Mouse (Mus musculus) B cell, adult 2 months (primary cell): ENCODE results near the gene Esrp2.

Experiments
- DNase-seq, 2 experiments: peaks; one replicate each; pipeline ENCODE4 v3.0.0; 2022

Gene Esrp2

DNA sequence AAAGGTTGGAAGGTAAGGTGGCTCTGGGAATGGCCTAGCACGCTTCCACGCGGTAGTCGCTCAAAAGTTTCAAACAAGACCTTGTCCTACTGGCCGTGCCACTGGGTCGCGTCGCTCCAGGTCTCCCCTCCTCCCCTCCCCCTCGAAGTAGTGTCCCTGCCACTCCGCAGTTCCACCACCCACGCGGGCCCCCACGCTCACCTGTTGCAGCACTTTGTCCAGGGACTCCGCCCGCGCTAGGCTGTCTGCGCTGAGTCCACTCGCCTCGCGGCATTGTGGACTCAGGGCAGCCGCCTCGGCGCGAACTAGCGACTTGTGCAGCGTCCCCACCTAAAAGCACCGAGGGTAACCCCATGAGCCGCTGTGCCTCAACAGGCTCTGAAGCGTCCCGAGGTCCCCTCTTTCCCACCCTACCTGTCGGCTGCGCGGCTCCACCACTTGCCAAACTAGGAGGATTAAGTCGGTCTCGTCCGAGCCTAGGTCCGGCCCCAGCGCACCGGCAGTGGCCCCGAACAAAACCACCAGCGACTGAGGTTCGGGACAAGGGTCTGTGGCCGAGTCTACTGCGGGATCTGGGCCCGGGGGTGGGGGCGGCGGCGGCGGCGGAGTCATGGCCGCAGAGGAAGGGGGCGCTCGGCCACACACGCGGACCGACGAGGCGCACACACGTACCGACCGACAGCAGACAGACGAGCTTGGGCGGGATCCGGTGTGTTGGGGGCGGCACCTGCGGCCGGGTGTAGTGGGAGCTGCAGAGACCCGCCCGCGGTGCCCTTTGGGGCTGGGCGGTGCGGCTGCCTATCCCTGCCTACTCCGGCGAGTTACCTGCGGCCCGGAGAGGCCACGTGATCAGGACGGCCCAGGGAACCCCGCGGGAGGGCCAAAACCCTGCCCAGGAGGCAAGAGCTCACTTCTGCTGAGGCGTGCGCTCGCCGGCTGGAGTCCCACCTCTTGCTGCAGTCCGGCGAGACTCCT is at the start of gene Esrp2:
Gene Esrp2 (minus strand): TSS at position 819 of the 975 bp plus-strand sequence.
- DNase-seq = peak; percentile 54 to 62

DNA sequence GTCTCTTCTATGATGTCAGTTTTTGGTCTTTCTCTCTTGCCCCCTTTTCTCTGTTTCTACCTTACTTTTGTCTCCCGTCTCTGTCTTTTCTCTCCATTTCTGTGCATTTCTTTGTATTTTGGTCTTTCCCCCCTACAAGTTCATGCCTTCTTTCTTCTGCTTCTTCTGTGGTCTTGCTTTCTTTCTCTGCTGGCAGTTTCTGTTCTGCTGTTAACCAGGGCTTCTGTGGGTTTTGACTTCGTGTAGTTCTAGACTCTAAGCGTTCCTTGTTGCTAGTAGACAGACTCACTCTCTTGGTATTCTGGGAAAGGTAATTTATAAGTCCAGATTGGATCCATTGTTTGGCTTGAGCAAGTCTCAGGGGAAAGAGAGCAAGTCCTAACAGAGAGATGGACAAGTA is 49.6 kb upstream of the Esrp2 start:
- DNase-seq = no peak

DNA sequence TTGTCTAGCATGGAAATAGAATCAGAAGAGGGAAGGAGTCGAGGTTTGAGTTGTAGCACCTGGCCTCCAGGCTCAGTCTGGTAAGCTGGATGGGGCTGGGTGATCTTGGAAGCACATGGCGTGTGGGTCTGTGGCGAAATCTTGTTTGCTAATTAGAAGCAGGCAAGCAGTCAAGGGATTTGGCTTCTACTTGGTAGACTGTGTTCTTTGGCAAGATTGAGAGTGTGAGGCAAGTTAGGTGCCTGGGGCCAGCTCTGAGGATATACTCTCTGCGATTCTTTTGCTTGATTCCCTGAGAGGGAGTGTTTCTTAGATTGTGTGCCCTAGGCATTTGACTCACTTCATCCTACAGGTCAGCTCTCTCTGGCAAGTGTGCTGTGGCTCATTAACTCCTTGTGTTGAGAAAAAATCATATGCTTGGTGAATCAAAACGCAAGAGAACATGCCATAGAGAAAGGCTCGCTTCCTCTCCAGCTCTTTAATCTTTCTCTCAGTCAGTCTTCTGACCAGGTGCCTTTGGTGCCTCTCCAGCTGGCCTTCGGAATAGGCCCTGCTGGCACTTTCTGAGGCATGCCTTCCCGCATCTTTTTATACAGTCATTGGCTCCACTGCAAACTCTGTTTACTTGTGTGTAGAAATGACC is 49.0 kb upstream of the Esrp2 start:
- DNase-seq = no peak

DNA sequence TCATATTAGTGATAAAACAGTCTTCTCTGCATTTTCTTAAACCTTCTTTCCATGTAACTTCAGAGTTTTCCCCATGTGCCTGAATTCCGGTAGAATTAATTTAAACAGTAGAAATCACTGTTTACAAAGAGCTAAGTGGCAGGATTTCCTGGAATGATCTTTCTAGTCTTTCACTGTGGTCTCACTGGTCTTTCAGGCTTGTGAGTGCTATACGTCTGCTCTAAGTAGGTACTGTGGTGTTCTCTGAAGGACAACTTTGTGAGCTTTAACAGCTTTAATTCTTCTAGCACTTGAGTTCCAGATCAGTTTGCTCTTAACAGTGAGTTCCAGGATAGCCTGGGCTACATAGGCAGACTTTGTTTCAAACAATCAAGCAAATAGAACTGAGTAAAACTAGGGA is 41.7 kb upstream of the Esrp2 start:
- no peak for DNase-seq

DNA sequence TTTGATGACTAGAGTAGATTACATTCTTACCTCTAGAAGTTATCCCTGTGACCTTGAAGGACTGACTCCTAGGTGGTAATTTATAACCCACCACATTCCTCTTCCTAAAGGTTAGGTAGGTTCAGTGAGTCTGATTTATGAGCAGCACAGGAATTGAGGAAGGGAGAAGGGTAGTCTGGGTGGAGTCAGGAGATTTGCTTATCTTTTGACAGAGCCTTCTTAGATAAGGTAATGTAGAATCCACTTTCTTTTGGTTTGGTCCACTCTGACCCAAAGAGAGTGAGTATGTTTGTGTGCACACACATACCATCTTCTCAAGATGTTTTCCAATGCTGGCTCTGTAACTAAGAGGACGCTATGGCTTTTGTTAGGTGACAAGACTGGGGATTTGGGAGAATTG is 40.8 kb upstream of the Esrp2 start:
- DNase-seq = no peak

DNA sequence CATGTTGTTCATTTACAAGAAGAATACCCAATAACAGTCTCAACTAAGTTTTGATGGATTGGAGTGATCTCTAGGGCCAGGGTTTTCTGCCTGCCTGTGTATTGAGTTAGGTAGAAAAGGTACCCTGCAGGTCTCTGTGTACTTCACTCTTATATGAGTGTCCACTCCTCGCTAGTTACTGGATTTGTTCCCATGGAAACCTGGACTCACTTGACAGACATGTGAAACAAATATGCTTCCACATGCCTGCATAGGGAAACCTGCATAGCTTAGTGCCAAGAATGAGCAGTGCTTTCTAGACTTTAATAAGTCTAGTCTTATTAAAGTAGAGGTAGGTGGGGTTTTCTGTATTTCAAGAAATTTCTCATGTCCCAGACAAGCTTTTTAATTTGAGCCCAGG is 40.1 kb upstream of the Esrp2 start:
- no peak for DNase-seq

DNA sequence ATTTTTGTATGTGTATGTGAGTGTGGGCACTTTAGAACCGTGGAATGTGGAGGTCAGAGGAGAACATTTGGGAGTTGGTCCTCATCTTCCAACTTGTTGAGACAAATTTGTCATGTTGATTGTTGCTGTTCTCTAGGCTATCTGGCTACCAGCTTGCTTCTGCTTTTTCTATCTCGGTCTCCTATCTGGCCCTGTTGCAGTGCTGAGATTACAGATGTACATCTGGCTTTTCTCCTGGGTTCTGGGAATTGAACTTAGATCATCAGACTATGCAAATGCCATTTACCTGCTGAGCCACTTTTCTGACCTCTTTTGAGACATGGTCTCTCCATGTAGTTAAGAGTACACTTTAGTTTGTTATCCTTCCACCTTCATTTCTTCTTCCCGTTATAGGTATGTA is 36.8 kb upstream of the Esrp2 start:
- no peak for DNase-seq

DNA sequence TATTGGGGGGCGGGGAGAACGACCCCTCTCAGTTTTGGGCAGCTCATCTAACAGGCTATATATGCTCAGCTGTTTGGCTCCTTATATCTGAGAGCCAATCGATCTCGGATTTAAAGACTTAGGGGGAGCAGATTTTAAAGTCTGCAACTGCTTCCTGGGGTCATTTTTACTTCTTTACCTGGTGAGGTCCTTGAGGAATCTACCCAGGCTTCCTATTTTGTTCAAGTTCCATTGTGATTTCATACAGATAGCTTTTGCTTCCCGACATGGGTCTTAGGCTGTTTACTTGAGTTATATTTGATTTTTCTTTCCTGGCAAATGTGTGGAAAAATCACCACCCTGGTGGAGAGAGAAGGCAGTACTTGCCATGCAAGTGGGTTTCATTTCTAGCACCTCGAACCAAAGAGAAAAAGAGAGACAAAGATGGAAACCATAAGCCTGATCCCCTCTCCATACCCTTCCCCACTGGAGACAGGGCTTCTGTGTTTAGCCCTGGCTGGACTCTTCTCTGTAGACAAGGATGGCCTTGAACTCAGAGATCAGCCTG is 33.2 kb upstream of the Esrp2 start:
- DNase-seq = peak in 1 of 2 experiments; percentile 11

DNA sequence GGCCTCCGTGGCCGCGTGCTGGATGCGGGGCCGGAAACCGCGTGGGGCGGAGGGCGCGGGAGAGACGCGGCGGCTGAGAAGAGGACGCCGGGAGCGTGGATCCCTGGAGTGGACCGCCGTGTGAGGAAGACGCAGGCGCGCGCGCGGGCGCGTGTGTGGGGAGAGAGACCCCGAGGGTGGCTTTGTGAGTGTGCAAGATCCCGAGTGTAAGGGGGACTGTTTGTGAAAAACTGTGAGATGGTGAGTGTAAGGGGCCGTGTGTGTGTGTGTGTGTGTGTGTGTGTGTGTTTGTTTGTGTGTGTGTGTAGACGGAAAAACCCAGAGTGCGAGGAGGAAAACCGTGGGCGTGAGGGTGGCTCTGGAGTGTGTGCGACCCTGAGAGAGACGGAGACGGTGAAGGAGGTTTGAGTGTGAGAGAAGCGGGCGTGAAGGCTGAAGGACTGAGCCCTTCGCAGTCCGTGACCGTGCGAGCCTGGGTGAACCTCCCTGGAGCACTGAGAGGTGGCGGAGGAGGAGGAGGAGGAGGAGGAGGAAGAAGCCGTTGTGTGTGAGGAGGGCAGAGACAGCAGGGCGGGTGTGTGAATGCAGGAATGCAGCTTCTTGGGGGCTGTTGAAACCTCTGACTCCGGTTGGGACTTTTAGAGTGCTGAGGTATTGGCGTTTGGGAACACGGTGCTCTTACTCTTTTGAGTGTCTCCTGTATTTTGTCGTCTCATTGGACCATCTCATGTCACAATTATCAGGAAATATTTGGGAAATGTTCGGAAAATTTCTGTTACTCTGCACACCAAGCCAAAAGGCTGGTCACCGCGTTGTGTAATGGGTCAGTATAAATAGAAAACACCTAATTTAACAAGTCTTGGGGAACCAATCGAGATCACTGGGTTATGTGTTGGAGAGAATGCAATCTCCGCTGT is 32.5 kb upstream of the Esrp2 start:
- DNase-seq = no peak

DNA sequence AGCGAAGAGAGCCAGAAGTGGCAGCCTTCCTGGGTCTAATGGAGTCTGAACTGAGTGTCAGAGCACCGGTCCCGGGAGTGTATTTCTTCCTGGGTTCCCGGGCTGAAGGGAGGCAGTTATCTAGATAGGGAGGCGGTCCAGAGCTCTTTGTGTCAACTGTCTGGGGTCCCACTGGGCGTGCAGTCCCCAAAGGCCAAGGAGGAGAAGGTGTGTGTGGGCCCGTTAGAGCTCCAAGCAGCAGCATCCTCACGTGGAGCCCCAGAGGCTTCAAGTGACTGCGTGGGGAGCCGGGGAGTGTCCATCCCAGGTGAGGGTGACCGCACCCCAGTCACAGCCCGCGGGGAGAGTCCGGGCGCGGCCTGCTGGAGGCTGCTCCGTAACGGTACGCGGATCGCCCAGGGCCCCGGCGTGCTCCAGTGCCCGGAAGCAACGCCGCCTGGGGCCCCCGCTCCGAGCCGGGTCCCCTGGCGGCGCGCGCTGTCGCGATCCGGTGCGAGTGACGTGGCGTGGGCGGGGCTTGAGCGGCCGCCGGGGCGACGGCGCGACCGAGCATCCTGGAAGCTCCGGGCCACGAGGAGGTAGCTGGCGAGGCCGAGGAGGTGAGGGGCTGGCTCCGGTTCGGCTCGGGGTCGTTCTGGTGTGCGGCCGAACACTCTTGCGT is 31.7 kb upstream of the Esrp2 start, which contains the start of gene Slc7a6:
Gene Slc7a6 (plus strand): TSS at position 502 of the 661 bp plus-strand sequence.
- DNase-seq = peak; percentile 93 to 95

DNA sequence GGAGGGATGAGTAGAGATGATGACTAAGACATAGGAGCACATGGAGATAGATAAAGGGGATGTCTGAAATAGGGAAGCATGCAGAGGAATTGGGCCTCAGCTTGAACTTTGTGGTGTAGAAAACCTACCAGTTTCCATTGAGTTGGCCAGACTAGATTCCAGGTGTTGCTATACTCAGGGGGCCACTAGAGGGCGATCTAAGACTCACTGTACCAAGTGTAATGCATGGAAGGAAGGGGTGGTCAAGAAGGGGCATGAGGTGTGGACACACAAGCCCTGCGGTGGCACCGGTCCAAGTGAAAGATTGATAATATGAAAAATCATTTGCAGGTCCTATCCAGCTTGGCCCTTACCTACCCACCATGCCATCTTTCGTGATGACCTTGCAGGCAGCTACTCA is 28.7 kb upstream of the Esrp2 start:
- DNase-seq = peak; percentile 83 to 86

DNA sequence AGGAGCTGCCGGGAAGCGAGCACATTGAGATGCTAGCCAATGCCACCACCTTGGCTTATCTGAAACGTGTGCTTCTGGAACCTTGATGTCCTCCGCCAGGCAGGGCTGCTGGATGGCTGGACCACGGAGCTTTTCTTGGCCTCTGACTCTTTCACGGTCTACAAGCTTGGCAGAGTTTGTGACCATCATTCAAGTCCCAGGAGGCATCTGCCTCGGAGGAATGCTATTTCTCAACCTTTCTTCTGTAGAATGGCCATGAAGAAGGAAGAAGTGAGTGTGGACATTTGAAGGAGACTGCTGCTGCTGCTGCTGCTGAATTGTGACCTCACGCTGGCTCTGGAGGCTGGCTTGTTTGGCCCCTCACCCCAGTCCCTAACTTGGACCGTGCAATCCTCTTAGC is 26.5 kb upstream of the Esrp2 start:
- no peak for DNase-seq

DNA sequence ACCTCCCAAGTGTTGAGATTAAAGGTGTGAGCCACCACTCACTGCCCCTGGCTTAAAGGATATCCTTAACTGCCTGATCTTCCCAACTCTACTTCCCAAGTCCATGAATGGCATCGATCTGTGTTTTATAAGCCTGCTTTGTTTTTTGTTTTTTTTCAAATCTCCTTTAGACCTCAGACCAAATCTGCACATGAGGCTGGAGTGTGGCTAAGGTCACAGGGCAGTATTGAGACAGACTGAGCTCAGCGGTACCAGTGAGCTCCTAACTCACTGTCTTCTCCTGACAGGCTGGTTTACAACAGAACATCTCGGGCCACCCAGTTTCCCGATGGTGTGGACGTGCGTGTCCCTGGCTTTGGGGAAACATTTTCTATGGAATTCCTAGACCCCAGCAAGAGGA is 23.1 kb upstream of the Esrp2 start:
- DNase-seq = no peak

DNA sequence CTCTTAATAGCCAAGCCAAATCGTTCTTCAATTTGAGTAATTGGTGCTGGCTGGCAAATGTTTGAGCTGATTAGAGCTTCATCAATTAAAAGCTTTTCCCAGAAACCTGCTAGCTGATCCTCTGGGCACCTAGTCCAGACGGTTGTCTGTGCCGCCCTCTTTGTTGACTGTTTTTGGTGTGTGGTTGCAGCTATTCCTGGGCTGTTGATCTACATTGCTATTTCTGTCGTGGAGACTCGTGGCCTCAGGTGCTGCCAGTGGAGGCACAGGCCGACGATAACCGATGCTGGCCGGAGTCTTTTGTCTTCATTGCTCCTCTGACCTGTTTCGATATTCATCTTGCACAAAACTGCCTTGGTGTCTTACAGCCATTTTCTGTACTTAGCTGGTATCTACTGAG is 21.6 kb upstream of the Esrp2 start:
- no peak for DNase-seq

DNA sequence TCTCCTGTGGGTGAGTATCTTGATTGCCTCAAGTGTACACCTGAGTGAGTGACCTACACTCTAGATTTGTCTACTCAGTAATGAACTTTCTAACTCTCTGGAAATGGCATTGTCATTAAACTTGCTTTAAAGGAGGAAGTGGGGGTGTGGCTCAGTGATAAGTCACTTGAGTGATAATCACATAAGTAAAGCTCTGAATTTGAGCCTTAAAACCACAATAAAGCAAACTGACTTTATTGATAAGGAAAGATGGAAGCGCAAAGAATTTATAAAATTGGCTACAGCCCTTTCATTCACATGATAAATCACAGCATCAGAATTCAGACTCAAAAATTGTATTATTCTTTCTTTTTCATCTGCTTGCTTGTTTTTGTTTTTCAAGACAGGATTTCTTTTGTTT is 20.6 kb upstream of the Esrp2 start:
- DNase-seq = no peak

DNA sequence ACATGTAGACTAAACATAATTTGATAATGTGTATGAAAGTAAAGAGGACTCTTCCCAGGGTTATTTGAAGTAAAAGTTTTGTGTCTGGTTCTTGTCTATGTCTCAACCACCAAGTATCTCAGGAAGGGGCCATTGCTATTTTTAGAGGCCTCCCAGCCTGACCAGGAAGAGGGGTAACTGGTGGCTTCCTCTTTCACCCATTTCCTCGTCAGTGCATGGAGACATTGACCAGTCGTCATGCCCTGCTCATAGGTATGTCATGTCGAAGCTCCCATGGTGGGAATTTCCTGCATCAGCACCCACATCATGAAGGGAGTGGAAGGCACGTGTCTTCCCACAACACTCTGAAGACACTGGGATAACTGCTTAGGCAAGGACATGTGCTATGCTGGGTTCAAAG is 16.1 kb upstream of the Esrp2 start:
- no peak for DNase-seq

DNA sequence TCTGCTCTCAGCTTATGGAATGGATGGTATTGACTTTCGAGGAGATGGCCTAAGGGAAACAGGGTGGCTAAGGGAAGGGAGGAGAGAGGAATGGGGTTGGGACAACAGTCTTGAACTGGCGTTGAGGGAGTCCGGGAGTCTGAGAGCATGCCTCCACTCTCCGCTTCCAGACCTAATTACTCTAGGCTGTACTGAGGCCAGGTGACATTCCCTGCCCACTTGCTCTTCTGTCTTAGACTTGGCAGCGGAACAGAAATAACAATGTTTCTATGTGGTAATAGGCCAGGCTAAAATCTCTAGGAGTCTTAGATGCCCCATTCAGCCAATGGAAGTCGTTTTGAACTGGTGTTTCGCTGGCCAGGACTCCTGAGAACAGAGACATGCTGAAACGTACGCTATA is 14.3 kb upstream of the Esrp2 start:
- DNase-seq = no peak

DNA sequence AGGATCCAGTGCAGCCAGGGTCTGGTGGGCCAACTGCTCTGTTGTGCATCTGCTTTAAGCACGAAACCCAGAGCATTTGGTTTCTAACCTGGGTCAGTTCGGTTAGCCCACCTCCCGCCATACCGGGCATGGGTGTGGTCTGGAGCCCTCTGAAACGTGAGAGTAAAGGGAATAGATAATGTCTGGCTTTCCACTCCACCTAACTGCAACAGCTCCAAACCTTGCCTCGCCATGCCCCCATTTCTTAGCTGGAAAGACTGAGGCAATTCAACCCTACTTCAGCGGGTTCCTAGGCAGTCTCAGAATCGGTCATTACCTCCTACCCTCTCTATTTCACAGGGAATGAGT is 13.9 kb upstream of the Esrp2 start:
- no peak for DNase-seq

DNA sequence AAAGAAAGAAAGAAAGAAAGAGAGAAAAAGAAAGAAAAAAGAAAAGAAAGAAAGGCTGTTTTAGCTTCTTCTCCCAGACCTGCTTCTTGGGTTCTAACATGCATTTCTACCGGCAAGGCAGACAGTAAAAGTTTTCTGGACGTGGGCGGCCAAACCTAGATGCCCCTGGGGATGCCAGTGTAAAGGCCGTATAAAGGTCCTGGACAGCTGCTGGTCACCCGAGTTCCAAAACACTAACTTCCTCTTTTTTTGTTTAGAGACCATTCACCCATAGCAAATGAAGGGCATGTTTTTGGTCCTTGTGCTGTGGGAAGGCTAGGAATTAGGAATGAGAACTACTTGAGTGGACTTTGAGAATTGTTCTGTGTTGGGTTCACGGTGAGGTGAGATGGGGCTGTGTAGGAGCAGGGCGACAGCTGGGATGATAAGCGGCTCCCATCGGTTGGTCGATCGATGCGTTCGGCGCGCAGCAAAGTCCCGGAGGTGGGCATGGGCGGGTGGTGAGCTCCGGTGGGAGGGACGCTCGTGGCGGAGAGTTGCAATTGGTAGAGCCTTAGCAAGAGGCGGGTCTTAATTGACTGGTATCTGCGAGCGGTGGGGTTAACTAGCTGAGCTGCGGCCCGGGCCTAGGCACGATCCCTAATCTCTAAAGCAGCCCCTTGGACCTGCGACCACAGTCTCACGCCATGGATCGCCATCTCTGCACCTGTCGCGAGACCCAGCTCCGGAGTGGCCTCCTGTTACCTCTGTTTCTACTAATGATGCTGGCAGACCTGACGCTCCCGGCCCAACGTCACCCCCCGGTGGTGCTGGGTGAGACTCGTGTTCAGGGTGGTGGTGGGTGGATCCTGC is 13.3 kb upstream of the Esrp2 start, which contains the start of gene Pla2g15:
Gene Pla2g15 (plus strand): TSS at position 599 of the 852 bp plus-strand sequence.
- DNase-seq = peak; percentile 93 to 94

DNA sequence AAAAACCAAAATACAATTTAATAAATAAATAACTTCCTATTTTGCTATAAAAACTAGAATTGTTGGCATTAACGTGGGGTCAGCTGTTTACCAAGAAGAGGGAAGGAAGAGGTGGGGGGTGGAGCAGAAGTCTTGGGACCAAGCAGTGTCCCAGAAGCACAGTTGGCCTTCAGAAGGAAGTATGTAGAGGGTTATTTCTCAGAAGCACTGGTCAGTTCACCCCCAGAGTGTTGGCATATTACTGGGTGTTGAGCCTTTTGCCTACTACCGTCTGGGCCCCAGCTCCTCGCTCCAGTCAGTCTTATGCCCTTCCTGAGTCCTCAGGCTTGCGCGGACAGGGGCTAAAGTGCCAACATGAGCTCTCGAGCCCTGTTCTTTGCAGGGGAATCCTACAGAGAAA is 12.3 kb upstream of the Esrp2 start:
- DNase-seq = no peak

DNA sequence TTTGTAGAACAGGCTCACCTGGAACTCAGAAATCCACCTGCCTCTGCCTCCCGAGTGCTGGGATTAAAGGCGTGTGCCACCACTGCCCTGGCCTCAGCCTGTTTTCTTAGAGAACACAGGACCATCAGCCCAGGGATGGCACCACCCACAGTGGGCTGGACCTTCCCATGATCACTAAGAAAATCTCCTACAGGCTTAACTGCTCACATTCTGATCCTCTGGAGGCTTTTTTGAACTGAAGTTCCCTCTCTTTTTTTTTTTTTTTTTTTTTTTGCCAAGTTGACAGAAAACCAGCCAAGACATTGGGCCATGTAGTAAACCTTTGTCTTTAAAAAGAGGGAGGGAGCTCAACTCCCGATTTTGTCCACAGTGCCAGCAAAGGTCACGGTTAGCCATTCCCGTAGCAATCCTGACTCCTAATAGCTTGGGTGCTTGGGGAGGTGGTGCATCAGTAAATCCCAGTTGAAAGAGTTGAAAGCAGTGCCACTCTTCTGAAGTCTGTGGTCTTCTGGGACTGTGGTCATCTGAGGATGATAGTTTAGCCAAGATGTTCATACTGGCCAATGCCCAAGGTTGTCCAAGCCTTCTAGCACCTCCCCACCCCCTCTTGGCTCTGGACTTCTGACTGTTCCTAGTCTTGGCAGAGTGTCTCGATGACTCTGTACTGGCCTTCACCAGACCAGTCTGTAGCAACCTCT is 11.2 kb upstream of the Esrp2 start:
- DNase-seq = no peak
